Mouse (Mus musculus): ENCODE results near the gene Brd3. TPM values are rescaled to one million over a fixed set of nuclear protein-coding genes. Genes with fewer than 3 reads are reported as not detected.
A peak's percentile ranks its signal among the peaks of the same experiment; 100 is the strongest.

Brd3 gene
- polyA plus RNA-seq, 1 experiment from 2014 or later: 126 TPM

GRCm38 (mm10) chr2:27416425-27416824 lies 91.0 kb downstream of the Brd3 start:
- no peak overlapping the region for H3K9ac ChIP-seq (replicated peaks; ENCODE audit: low read depth, low read length)
- no peaks in the 10 kb centered on the region for H3K27me3 ChIP-seq (ENCODE audit: control insufficient read depth, insufficient read depth, low read length)
- H3K4me1 ChIP-seq (ENCODE audit: control insufficient read depth, insufficient read depth, low read length): peaks cover 58% of the 10 kb centered on the region
- ATAC-seq (ENCODE audit: low read depth): no peak
- H3K4me2 ChIP-seq (ENCODE audit: low read depth, low read length): no peak overlapping the region
- H3K4me3 ChIP-seq (ENCODE audit: low read depth, low read length): no peak overlapping the region
- H3K9me3 ChIP-seq (ENCODE audit: control insufficient read depth, low read length): no peaks in the 10 kb centered on the region
- WGBS: 38% methylated on average over 3 of the region's 3 CpGs
- no peaks in the 10 kb centered on the region for H3K36me3 ChIP-seq (ENCODE audit: control insufficient read depth, insufficient read depth, low read length)
- H3K27ac ChIP-seq (ENCODE audit: low read depth, low read length): no peak overlapping the region

GRCm38 (mm10) chr2:27415060-27415783 lies 92.2 kb downstream of the Brd3 start:
- Histone ChIP-seq H3K27ac (ENCODE audit: low read depth, low read length) (peak overlapping the region; percentile 53; the same call in 1 of the 2 replicates), H3K27me3 (ENCODE audit: control insufficient read depth, insufficient read depth, low read length) (no peaks in the 10 kb centered on the region), H3K4me1 (ENCODE audit: control insufficient read depth, insufficient read depth, low read length) (peaks cover 58% of the 10 kb centered on the region), H3K36me3 (ENCODE audit: control insufficient read depth, insufficient read depth, low read length) (no peaks in the 10 kb centered on the region), H3K4me2 (ENCODE audit: low read depth, low read length) (no peak overlapping the region), H3K9me3 (ENCODE audit: control insufficient read depth, low read length) (no peaks in the 10 kb centered on the region), H3K4me3 (ENCODE audit: low read depth, low read length) (no peak overlapping the region), H3K9ac (replicated peaks; ENCODE audit: low read depth, low read length) (0 out of 2 replicates have a peak overlapping the region, but pooled peaks have one; percentile 16)
- 56% methylated on average over 11 of the region's 11 CpGs for WGBS
- ATAC-seq (ENCODE audit: low read depth): no peak

- WGBS: 13% methylated on average over 16 of the region's 16 CpGs
- no peaks in the 10 kb centered on the region for H3K9me3 ChIP-seq (ENCODE audit: control insufficient read depth, low read length)
- H3K27ac ChIP-seq (ENCODE audit: low read depth, low read length): peak overlapping the region; percentile 69
- no peak overlapping the region for H3K4me3 ChIP-seq (ENCODE audit: low read depth, low read length)
- peaks cover 58% of the 10 kb centered on the region for H3K4me1 ChIP-seq (ENCODE audit: control insufficient read depth, insufficient read depth, low read length)
- H3K9ac ChIP-seq (replicated peaks; ENCODE audit: low read depth, low read length): no peak overlapping the region
- no peaks in the 10 kb centered on the region for H3K36me3 ChIP-seq (ENCODE audit: control insufficient read depth, insufficient read depth, low read length)
- ATAC-seq (ENCODE audit: low read depth): peak; percentile 70
- H3K27me3 ChIP-seq (ENCODE audit: control insufficient read depth, insufficient read depth, low read length): no peaks in the 10 kb centered on the region
- H3K4me2 ChIP-seq (ENCODE audit: low read depth, low read length): peak overlapping the region; percentile 3; the same call in 1 of the 2 replicates
Observed at GRCm38 (mm10) chr2:27413936-27414657, 93.4 kb downstream of the Brd3 start.

GRCm38 (mm10) chr2:27413582-27413935 lies 93.9 kb downstream of the Brd3 start:
- no peak overlapping the region for H3K9ac ChIP-seq (replicated peaks; ENCODE audit: low read depth, low read length)
- no peaks in the 10 kb centered on the region for H3K9me3 ChIP-seq (ENCODE audit: control insufficient read depth, low read length)
- H3K36me3 ChIP-seq (ENCODE audit: control insufficient read depth, insufficient read depth, low read length): no peaks in the 10 kb centered on the region
- no peak overlapping the region for H3K4me2 ChIP-seq (ENCODE audit: low read depth, low read length)
- peak overlapping the region; percentile 69; the same call in 1 of the 2 replicates for H3K27ac ChIP-seq (ENCODE audit: low read depth, low read length)
- ATAC-seq (ENCODE audit: low read depth): no peak
- WGBS: 10% methylated on average over 2 of the region's 2 CpGs
- peaks cover 59% of the 10 kb centered on the region for H3K4me1 ChIP-seq (ENCODE audit: control insufficient read depth, insufficient read depth, low read length)
- H3K27me3 ChIP-seq (ENCODE audit: control insufficient read depth, insufficient read depth, low read length): no peaks in the 10 kb centered on the region
- no peak overlapping the region for H3K4me3 ChIP-seq (ENCODE audit: low read depth, low read length)

- Histone ChIP-seq H3K4me2 (ENCODE audit: low read depth, low read length) (no peak overlapping the region), H3K9me3 (ENCODE audit: control insufficient read depth, low read length) (no peaks in the 10 kb centered on the region), H3K36me3 (ENCODE audit: control insufficient read depth, insufficient read depth, low read length) (no peaks in the 10 kb centered on the region), H3K27ac (ENCODE audit: low read depth, low read length) (peak overlapping the region; percentile 74), H3K4me3 (ENCODE audit: low read depth, low read length) (no peak overlapping the region), H3K27me3 (ENCODE audit: control insufficient read depth, insufficient read depth, low read length) (no peaks in the 10 kb centered on the region), H3K9ac (replicated peaks; ENCODE audit: low read depth, low read length) (no peak overlapping the region), H3K4me1 (ENCODE audit: control insufficient read depth, insufficient read depth, low read length) (peaks cover 58% of the 10 kb centered on the region)
- 8% methylated on average over 7 of the region's 7 CpGs for WGBS
- no peak for ATAC-seq (ENCODE audit: low read depth)
Observed at GRCm38 (mm10) chr2:27412245-27412800, 95.1 kb downstream of the Brd3 start.

- Histone ChIP-seq H3K27me3 (ENCODE audit: control insufficient read depth, insufficient read depth, low read length) (no peaks in the 10 kb centered on the region), H3K27ac (ENCODE audit: low read depth, low read length) (peak overlapping the region; percentile 74), H3K4me3 (ENCODE audit: low read depth, low read length) (no peak overlapping the region), H3K4me1 (ENCODE audit: control insufficient read depth, insufficient read depth, low read length) (peaks cover 58% of the 10 kb centered on the region), H3K9me3 (ENCODE audit: control insufficient read depth, low read length) (no peaks in the 10 kb centered on the region), H3K9ac (replicated peaks; ENCODE audit: low read depth, low read length) (no peak overlapping the region), H3K4me2 (ENCODE audit: low read depth, low read length) (no peak overlapping the region), H3K36me3 (ENCODE audit: control insufficient read depth, insufficient read depth, low read length) (no peaks in the 10 kb centered on the region)
- peak; percentile 28; the same call in 1 of the 2 replicates for ATAC-seq (ENCODE audit: low read depth)
- 7% methylated on average over 8 of the region's 8 CpGs for WGBS
Observed at GRCm38 (mm10) chr2:27411688-27412174, 95.7 kb downstream of the Brd3 start.

- H3K9me3 ChIP-seq (ENCODE audit: control insufficient read depth, low read length): no peaks in the 10 kb centered on the region
- ATAC-seq (ENCODE audit: low read depth): no peak
- H3K4me2 ChIP-seq (ENCODE audit: low read depth, low read length): no peak overlapping the region
- no peak overlapping the region for H3K27ac ChIP-seq (ENCODE audit: low read depth, low read length)
- no peaks in the 10 kb centered on the region for H3K27me3 ChIP-seq (ENCODE audit: control insufficient read depth, insufficient read depth, low read length)
- 83% methylated on average over 6 of the region's 6 CpGs for WGBS
- no peak overlapping the region for H3K4me3 ChIP-seq (ENCODE audit: low read depth, low read length)
- no peak overlapping the region for H3K9ac ChIP-seq (replicated peaks; ENCODE audit: low read depth, low read length)
- H3K4me1 ChIP-seq (ENCODE audit: control insufficient read depth, insufficient read depth, low read length): peaks cover 50% of the 10 kb centered on the region
- H3K36me3 ChIP-seq (ENCODE audit: control insufficient read depth, insufficient read depth, low read length): no peaks in the 10 kb centered on the region
Observed at GRCm38 (mm10) chr2:27410518-27411140, 96.8 kb downstream of the Brd3 start.

- Histone ChIP-seq H3K4me3 (ENCODE audit: low read depth, low read length) (no peak overlapping the region), H3K27me3 (ENCODE audit: control insufficient read depth, insufficient read depth, low read length) (no peaks in the 10 kb centered on the region), H3K27ac (ENCODE audit: low read depth, low read length) (no peak overlapping the region), H3K9ac (replicated peaks; ENCODE audit: low read depth, low read length) (no peak overlapping the region), H3K36me3 (ENCODE audit: control insufficient read depth, insufficient read depth, low read length) (no peaks in the 10 kb centered on the region), H3K9me3 (ENCODE audit: control insufficient read depth, low read length) (no peaks in the 10 kb centered on the region), H3K4me1 (ENCODE audit: control insufficient read depth, insufficient read depth, low read length) (peaks cover 50% of the 10 kb centered on the region), H3K4me2 (ENCODE audit: low read depth, low read length) (no peak overlapping the region)
- 70% methylated on average over 3 of the region's 3 CpGs for WGBS
- no peak for ATAC-seq (ENCODE audit: low read depth)
Observed at GRCm38 (mm10) chr2:27408194-27408593, 99.3 kb downstream of the Brd3 start.
